18 mouse cellular contexts compared by ENCODE assay signal in genomic region chr2:77356798-77357197, GRCm38 (mm10).
DNase-seq lines count a peak whose midpoint lies in the region; ATAC-seq and TF ChIP-seq lines count a peak whose summit lies in the region.
"Had no signal": no experiment of that assay in that cellular context is flagged by ENCODE, and none has a peak within 500 bp of the region (broad histone marks: within the 10 kb centered on the region; RNA-seq: fewer than 3 reads in every experiment).

No protein-coding gene starts in this region.

- no peaks in the 10 kb centered on the region for H3K27me3 ChIP-seq in embryonic facial prominence, embryonic 14.5 days (replicated peaks; ENCODE audit: control insufficient read depth, insufficient read depth, low read length)
- H3K27me3 ChIP-seq in embryonic facial prominence, embryonic 10.5 days (replicated peaks; ENCODE audit: low read depth, poor library complexity, severe bottlenecking), result no peaks in the 10 kb centered on the region
- H3K27me3 ChIP-seq in hindbrain, embryonic 14.5 days (ENCODE audit: control insufficient read depth, insufficient read depth, low read length), result no peaks in the 10 kb centered on the region
- no peaks in the 10 kb centered on the region for H3K27me3 ChIP-seq in hindbrain, embryonic 16.5 days (replicated peaks; ENCODE audit: control insufficient read depth, insufficient read depth, low read length)
- H3K27me3 ChIP-seq in midbrain, embryonic 11.5 days (ENCODE audit: control insufficient read depth, insufficient read depth, low read length), result no peaks in the 10 kb centered on the region
- H3K27me3 ChIP-seq in midbrain, embryonic 13.5 days, result no peaks in the 10 kb centered on the region
- H3K27me3 ChIP-seq: embryonic facial prominence, embryonic 12.5 days; intestine, embryonic 15.5 days; limb, embryonic 13.5 days; liver, embryonic 15.5 days had no signal

- no peak overlapping the region for H3K27ac ChIP-seq in embryonic facial prominence, embryonic 14.5 days (replicated peaks; ENCODE audit: low read depth, low read length)
- H3K27ac ChIP-seq in embryonic facial prominence, embryonic 10.5 days (replicated peaks), result no peak overlapping the region
- H3K27ac ChIP-seq in hindbrain, embryonic 14.5 days, result no peak overlapping the region
- H3K27ac ChIP-seq in hindbrain, embryonic 16.5 days (ENCODE audit: low read depth, low read length), result no peak overlapping the region
- no peak overlapping the region for H3K27ac ChIP-seq in midbrain, embryonic 11.5 days (ENCODE audit: low read depth, low read length)
- no peak overlapping the region for H3K27ac ChIP-seq in midbrain, embryonic 13.5 days
- H3K27ac ChIP-seq: embryonic facial prominence, embryonic 12.5 days; hindbrain, embryonic 10.5 days; intestine, embryonic 15.5 days; limb, embryonic 13.5 days; liver, embryonic 15.5 days; midbrain, embryonic 10.5 days had no signal

- H3K4me1 ChIP-seq in embryonic facial prominence, embryonic 14.5 days (ENCODE audit: control insufficient read depth, insufficient read depth, low read length), result no peaks in the 10 kb centered on the region
- H3K4me1 ChIP-seq in embryonic facial prominence, embryonic 10.5 days, result no peaks in the 10 kb centered on the region
- no peaks in the 10 kb centered on the region for H3K4me1 ChIP-seq in hindbrain, embryonic 14.5 days (replicated peaks; ENCODE audit: control insufficient read depth, insufficient read depth, low read length)
- H3K4me1 ChIP-seq in hindbrain, embryonic 16.5 days (ENCODE audit: control insufficient read depth, insufficient read depth, low read depth, low read length), result no peaks in the 10 kb centered on the region
- no peaks in the 10 kb centered on the region for H3K4me1 ChIP-seq in midbrain, embryonic 11.5 days (ENCODE audit: control insufficient read depth, insufficient read depth, low read length)
- H3K4me1 ChIP-seq in midbrain, embryonic 13.5 days (replicated peaks), result no peaks in the 10 kb centered on the region
- H3K4me1 ChIP-seq: embryonic facial prominence, embryonic 12.5 days; hindbrain, embryonic 10.5 days; intestine, embryonic 15.5 days; liver, embryonic 15.5 days; midbrain, embryonic 10.5 days had no signal

- H3K9ac ChIP-seq in embryonic facial prominence, embryonic 14.5 days (ENCODE audit: low read depth, low read length), result no peak overlapping the region
- no peak overlapping the region for H3K9ac ChIP-seq in hindbrain, embryonic 14.5 days
- H3K9ac ChIP-seq in hindbrain, embryonic 16.5 days (ENCODE audit: low read depth, low read length), result no peak overlapping the region
- H3K9ac ChIP-seq in midbrain, embryonic 11.5 days (ENCODE audit: low read length), result no peak overlapping the region
- H3K9ac ChIP-seq in midbrain, embryonic 13.5 days (replicated peaks), result no peak overlapping the region
- H3K9ac ChIP-seq: embryonic facial prominence, embryonic 12.5 days; intestine, embryonic 15.5 days; limb, embryonic 13.5 days; liver, embryonic 15.5 days had no signal

- no peaks in the 10 kb centered on the region for H3K36me3 ChIP-seq in embryonic facial prominence, embryonic 14.5 days (ENCODE audit: control insufficient read depth, insufficient read depth, low read length)
- no peaks in the 10 kb centered on the region for H3K36me3 ChIP-seq in embryonic facial prominence, embryonic 10.5 days (replicated peaks)
- no peaks in the 10 kb centered on the region for H3K36me3 ChIP-seq in hindbrain, embryonic 14.5 days (replicated peaks; ENCODE audit: control insufficient read depth, insufficient read depth)
- no peaks in the 10 kb centered on the region for H3K36me3 ChIP-seq in hindbrain, embryonic 16.5 days (ENCODE audit: control insufficient read depth, insufficient read depth, low read length)
- no peaks in the 10 kb centered on the region for H3K36me3 ChIP-seq in midbrain, embryonic 11.5 days (ENCODE audit: control insufficient read depth, insufficient read depth, low read length)
- no peaks in the 10 kb centered on the region for H3K36me3 ChIP-seq in midbrain, embryonic 13.5 days
- H3K36me3 ChIP-seq: embryonic facial prominence, embryonic 12.5 days; hindbrain, embryonic 10.5 days; intestine, embryonic 15.5 days; limb, embryonic 13.5 days; liver, embryonic 15.5 days; midbrain, embryonic 10.5 days had no signal

- TF ChIP-seq CTCF in brain, embryonic 14.5 days (IDR thresholded peaks at IDR 0.05; ENCODE audit: borderline replicate concordance, extremely low read depth, insufficient read depth, insufficient read length), result peak; percentile 25; the same call in 1 of the 2 replicates

- no peak overlapping the region for H3K4me3 ChIP-seq in embryonic facial prominence, embryonic 14.5 days (ENCODE audit: low read depth, low read length)
- no peak overlapping the region for H3K4me3 ChIP-seq in embryonic facial prominence, embryonic 10.5 days
- H3K4me3 ChIP-seq in hindbrain, embryonic 14.5 days (replicated peaks; ENCODE audit: low read length), result no peak overlapping the region
- H3K4me3 ChIP-seq in hindbrain, embryonic 16.5 days (ENCODE audit: low read length), result no peak overlapping the region
- no peak overlapping the region for H3K4me3 ChIP-seq in midbrain, embryonic 11.5 days (ENCODE audit: low read depth, low read length)
- no peak overlapping the region for H3K4me3 ChIP-seq in midbrain, embryonic 13.5 days (replicated peaks)
- H3K4me3 ChIP-seq: embryonic facial prominence, embryonic 12.5 days; hindbrain, embryonic 10.5 days; intestine, embryonic 15.5 days; limb, embryonic 13.5 days; liver, embryonic 15.5 days; midbrain, embryonic 10.5 days had no signal

- no peak overlapping the region for H3K4me2 ChIP-seq in embryonic facial prominence, embryonic 14.5 days (ENCODE audit: low read depth, low read length)
- H3K4me2 ChIP-seq in hindbrain, embryonic 14.5 days (replicated peaks), result no peak overlapping the region
- H3K4me2 ChIP-seq in hindbrain, embryonic 16.5 days (ENCODE audit: low read length), result no peak overlapping the region
- no peak overlapping the region for H3K4me2 ChIP-seq in midbrain, embryonic 11.5 days
- no peak overlapping the region for H3K4me2 ChIP-seq in midbrain, embryonic 13.5 days (replicated peaks)
- H3K4me2 ChIP-seq: embryonic facial prominence, embryonic 12.5 days; intestine, embryonic 15.5 days; limb, embryonic 13.5 days; liver, embryonic 15.5 days had no signal

- ATAC-seq in embryonic facial prominence, embryonic 14.5 days (ENCODE audit: low read depth), result no peak
- no peak for ATAC-seq in hindbrain, embryonic 14.5 days (ENCODE audit: low FRiP score)
- ATAC-seq in hindbrain, embryonic 16.5 days, result no peak
- ATAC-seq in midbrain, embryonic 11.5 days (ENCODE audit: low FRiP score), result no peak
- ATAC-seq in midbrain, embryonic 13.5 days, result no peak
- ATAC-seq: activated CD4-positive, CD25-positive, alpha-beta regulatory T cell, adult 4 months; intestine, embryonic 15.5 days had no signal

- TF ChIP-seq POLR2A in brain, embryonic 14.5 days (IDR thresholded peaks at IDR 0.05; ENCODE audit: borderline replicate concordance, extremely low read depth, insufficient read depth, insufficient read length, poor library complexity, severe bottlenecking), result no peak

- H3K9me3 ChIP-seq in embryonic facial prominence, embryonic 14.5 days (ENCODE audit: control insufficient read depth, low read length), result no peaks in the 10 kb centered on the region
- H3K9me3 ChIP-seq in embryonic facial prominence, embryonic 10.5 days, result no peaks in the 10 kb centered on the region
- H3K9me3 ChIP-seq in hindbrain, embryonic 14.5 days (ENCODE audit: control insufficient read depth, low read length), result no peaks in the 10 kb centered on the region
- H3K9me3 ChIP-seq in hindbrain, embryonic 16.5 days (ENCODE audit: control insufficient read depth, low read length), result no peaks in the 10 kb centered on the region
- no peaks in the 10 kb centered on the region for H3K9me3 ChIP-seq in midbrain, embryonic 11.5 days (ENCODE audit: control insufficient read depth, low read length)
- H3K9me3 ChIP-seq in midbrain, embryonic 13.5 days, result no peaks in the 10 kb centered on the region
- H3K9me3 ChIP-seq: embryonic facial prominence, embryonic 12.5 days; hindbrain, embryonic 10.5 days; intestine, embryonic 15.5 days; limb, embryonic 13.5 days; liver, embryonic 15.5 days; midbrain, embryonic 10.5 days had no signal

- peak; percentile 19 for DNase-seq in embryonic facial prominence, embryonic 14.5 days (ENCODE audit: low spot score)
- DNase-seq in embryonic facial prominence, embryonic 10.5 days (ENCODE audit: low spot score), result no peak
- peak; percentile 47 for DNase-seq in hindbrain, embryonic 14.5 days (ENCODE audit: low spot score)
- DNase-seq in midbrain, embryonic 11.5 days (ENCODE audit: low spot score, missing footprints), result peak; percentile 26
- DNase-seq in brain, embryonic 14.5 days (ENCODE audit: low read depth), result peak; percentile 60
- DNase-seq in thymus, postnatal 25 days, result no peak
- DNase-seq: kidney, postnatal 10 days; layer of hippocampus, adult 9-11 months; spleen, adult 18-20 months had no signal

- WGBS in embryonic facial prominence, embryonic 14.5 days, result 67% methylated on average over 10 of the region's 10 CpGs
- 77% methylated on average over 10 of the region's 10 CpGs for WGBS in embryonic facial prominence, embryonic 10.5 days
- 63% methylated on average over 10 of the region's 10 CpGs for WGBS in hindbrain, embryonic 14.5 days
- 60% methylated on average over 10 of the region's 10 CpGs for WGBS in hindbrain, embryonic 16.5 days
- WGBS in midbrain, embryonic 11.5 days, result 75% methylated on average over 10 of the region's 10 CpGs
- WGBS in midbrain, embryonic 13.5 days, result 69% methylated on average over 10 of the region's 10 CpGs

Comparison
In these comparisons a context has a peak if more than half of its experiments do, and no peak if none do; other contexts are left out.
1. DNase-seq: peak in embryonic facial prominence, embryonic 14.5 days (single experiment), hindbrain, embryonic 14.5 days (single experiment), midbrain, embryonic 11.5 days (single experiment) and brain, embryonic 14.5 days (single experiment); none in embryonic facial prominence, embryonic 10.5 days (single experiment) and thymus, postnatal 25 days (single experiment).